Mouse (Mus musculus) small intestine, adult 2 months (tissue): ENCODE measurements at regions not wholly inside any gene's neighbourhood (a gene's known extent, or its start where the extent isn't known, plus 50 kb on each side); places are given as distances from the start of the nearest gene placed in this dataset.

Source experiments
- CTCF ChIP-seq: fragments of 200-500 bp; IDR thresholded peaks from 2 replicates; pipeline ENCODE4 v1.5.1; 2012; ENCODE audit warnings: low read depth, mild to moderate bottlenecking, control low read depth, inconsistent platforms, low read length, moderate library complexity, mixed read lengths; ENCODE audit not compliant: insufficient replicate concordance, insufficient read length; ENCODE audit errors: extremely low read depth
- POLR2A ChIP-seq: fragments of 200-500 bp; IDR thresholded peaks from 2 replicates; pipeline ENCODE4 v1.6.1; 2012; ENCODE audit warnings: low read depth, mild to moderate bottlenecking, control low read depth, inconsistent platforms, low read length, moderate library complexity

- TF ChIP-seq CTCF (no peak), POLR2A (no peak)
Measured at GRCm38 (mm10) chr9:116267411-116267810, 92.3 kb upstream of the Tgfbr2 start.
